Mouse (Mus musculus): ENCODE measurements around the gene Muc1.

Gene Muc1

GRCm38 (mm10) chr3:89233562-89234110, 4.8 kb downstream of the Muc1 start:
- DNase-seq (ENCODE audit: low read depth, low spot score), result no peak

GRCm38 (mm10) chr3:89236516-89236915, 7.7 kb downstream of the Muc1 start:
- DNase-seq (ENCODE audit: low read depth, low spot score), result peak; percentile 64

- DNase-seq (ENCODE audit: low read depth, low spot score), result no peak
Measured at GRCm38 (mm10) chr3:89237682-89238081, 8.8 kb downstream of the Muc1 start.

- DNase-seq (ENCODE audit: low read depth, low spot score), result no peak
Measured at GRCm38 (mm10) chr3:89238494-89238893, 9.6 kb downstream of the Muc1 start.

GRCm38 (mm10) chr3:89242331-89242895, 13.6 kb downstream of the Muc1 start:
- peak; percentile 88 for DNase-seq (ENCODE audit: low read depth, low spot score)

GRCm38 (mm10) chr3:89243609-89244008, 14.8 kb downstream of the Muc1 start:
- DNase-seq (ENCODE audit: low read depth, low spot score), result peak; percentile 76

GRCm38 (mm10) chr3:89244158-89244981, 15.5 kb downstream of the Muc1 start:
- DNase-seq (ENCODE audit: low read depth, low spot score), result peak; percentile 63

GRCm38 (mm10) chr3:89244982-89245687, 16.3 kb downstream of the Muc1 start:
- DNase-seq (ENCODE audit: low read depth, low spot score), result peak; percentile 92

- peak; percentile 96 for DNase-seq (ENCODE audit: low read depth, low spot score)
Measured at GRCm38 (mm10) chr3:89245688-89246171, 16.9 kb downstream of the Muc1 start, which contains the start of gene Krtcap2. TSS of gene Krtcap2 (plus strand) at chr3:89245966.

- DNase-seq (ENCODE audit: low read depth, low spot score), result peak; percentile 98
Measured at GRCm38 (mm10) chr3:89246261-89247100, 17.6 kb downstream of the Muc1 start, which contains the start of gene Trim46. TSS of gene Trim46 (minus strand) at chr3:89246309.

- no peak for DNase-seq (ENCODE audit: low read depth, low spot score)
Measured at GRCm38 (mm10) chr3:89247466-89247865, 18.6 kb downstream of the Muc1 start.

GRCm38 (mm10) chr3:89250435-89251040, 21.7 kb downstream of the Muc1 start:
- peak; percentile 78 for DNase-seq (ENCODE audit: low read depth, low spot score)

GRCm38 (mm10) chr3:89251365-89251895, 22.6 kb downstream of the Muc1 start:
- DNase-seq (ENCODE audit: low read depth, low spot score), result no peak

- DNase-seq (ENCODE audit: low read depth, low spot score), result no peak
Measured at GRCm38 (mm10) chr3:89254994-89255393, 26.1 kb downstream of the Muc1 start.

- no peak for DNase-seq (ENCODE audit: low read depth, low spot score)
Measured at GRCm38 (mm10) chr3:89256177-89256576, 27.3 kb downstream of the Muc1 start.

- peak; percentile 82 for DNase-seq (ENCODE audit: low read depth, low spot score)
Measured at GRCm38 (mm10) chr3:89259076-89259475, 30.2 kb downstream of the Muc1 start, which contains the start of gene Dpm3. TSS of gene Dpm3 (plus strand) at chr3:89259358.

GRCm38 (mm10) chr3:89260211-89260610, 31.4 kb downstream of the Muc1 start:
- no peak for DNase-seq (ENCODE audit: low read depth, low spot score)

GRCm38 (mm10) chr3:89262417-89262816, 33.6 kb downstream of the Muc1 start:
- peak; percentile 46 for DNase-seq (ENCODE audit: low read depth, low spot score)

- peak; percentile 96 for DNase-seq (ENCODE audit: low read depth, low spot score)
Measured at GRCm38 (mm10) chr3:89266439-89266893, 37.6 kb downstream of the Muc1 start.

- DNase-seq (ENCODE audit: low read depth, low spot score), result no peak
Measured at GRCm38 (mm10) chr3:89268916-89269315, 40.1 kb downstream of the Muc1 start.

All from brain, adult 2 months (tissue).